Mouse (Mus musculus) liver, embryonic 13.5 days (tissue): Measurements from ENCODE around the gene Dbx1. TPM values are rescaled to one million over a fixed set of nuclear protein-coding genes. Genes with fewer than 3 reads are reported as not detected.
A peak's percentile ranks its signal among the peaks of the same experiment; 100 is the strongest.

Experiments used
- ATAC-seq: fragments of 200-750 bp; cut with Nextera tagmentation; 2 replicates; pipeline ENCODE4 v1.8.0; 2017; ENCODE audit warnings: low read depth, mild to moderate bottlenecking, moderate number of reproducible peaks, moderate library complexity
- DNase-seq: peaks from one replicate; pipeline ENCODE4 v3.0.0; 2022
- H3K27ac ChIP-seq: fragments of 300-500 bp; sonication (generic); 2 replicates; pipeline ENCODE4 v1.5.1; 2015; ENCODE audit warnings: moderate library complexity, mild to moderate bottlenecking, inconsistent platforms
- H3K27me3 ChIP-seq: fragments of 300-500 bp; sonication (generic); 2 replicates; pipeline ENCODE4 v1.6.1; 2015; ENCODE audit warnings: mild to moderate bottlenecking, inconsistent platforms
- H3K36me3 ChIP-seq: fragments of 300-500 bp; sonication (generic); 2 replicates; pipeline ENCODE4 v1.6.1; 2015; ENCODE audit warnings: mild to moderate bottlenecking, inconsistent platforms
- H3K4me1 ChIP-seq: fragments of 300-500 bp; sonication (generic); replicated peaks from 2 replicates; pipeline ENCODE4 v1.6.1; 2015; ENCODE audit warnings: inconsistent platforms
- H3K4me2 ChIP-seq: fragments of 300-500 bp; sonication (generic); 2 replicates; pipeline ENCODE4 v1.6.1; 2015; ENCODE audit warnings: inconsistent platforms, mild to moderate bottlenecking, moderate library complexity
- H3K4me3 ChIP-seq: fragments of 300-500 bp; sonication (generic); replicated peaks from 2 replicates; pipeline ENCODE4 v1.5.1; 2015; ENCODE audit warnings: mild to moderate bottlenecking, inconsistent platforms
- H3K9ac ChIP-seq: fragments of 300-500 bp; sonication (generic); 2 replicates; pipeline ENCODE4 v1.6.1; 2015; ENCODE audit warnings: mild to moderate bottlenecking, inconsistent platforms
- H3K9me3 ChIP-seq: fragments of 300-500 bp; sonication (generic); replicated peaks from 2 replicates; pipeline ENCODE4 v1.6.1; 2016; ENCODE audit warnings: inconsistent platforms
- WGBS: fragments of 180-500 bp; shearing (Covaris S2); methylation state at CpG from one replicate; pipeline ENCODE4 v1.1.7; 2015; ENCODE audit not compliant: insufficient replicate concordance; 5-methylcytosine and 5-hydroxymethylcytosine counted together
- polyA plus RNA-seq: library from polyadenylated mRNA; unstranded; fragments of >200 nt; fragmentation: Nextera tagmentation; extraction: Ambion mirVana; gene quantifications from 2 replicates; pipeline ENCODE4 v1.2.1, GENCODE M21; 2015

The Dbx1 gene
- polyA plus RNA-seq, 1 experiment from 2014 or later: 0.10 TPM

- no peak overlapping the region for H3K4me2 ChIP-seq
- H3K9me3 ChIP-seq: no peaks in the 10 kb centered on the region
- ATAC-seq (no peak), DNase-seq (no peak)
- no peak overlapping the region for H3K27ac ChIP-seq
- no peaks in the 10 kb centered on the region for H3K4me1 ChIP-seq
- H3K4me3 ChIP-seq: no peak overlapping the region
- no peaks in the 10 kb centered on the region for H3K36me3 ChIP-seq
- peaks cover 73% of the 10 kb centered on the region for H3K27me3 ChIP-seq
- H3K9ac ChIP-seq: no peak overlapping the region
- 23% methylated on average over 18 of the region's 18 CpGs for WGBS
Observed at GRCm38 (mm10) chr7:49639864-49640708, 3.4 kb upstream of the Dbx1 start.

GRCm38 (mm10) chr7:49638941-49639776 lies 2.5 kb upstream of the Dbx1 start:
- H3K9ac ChIP-seq: no peak overlapping the region
- WGBS: 4% methylated on average over 35 of the region's 35 CpGs
- DNase-seq (no peak), ATAC-seq (no peak)
- 0 out of 2 replicates have a peak overlapping the region, but pooled peaks have one; percentile 4 for H3K4me3 ChIP-seq
- H3K9me3 ChIP-seq: no peaks in the 10 kb centered on the region
- H3K36me3 ChIP-seq: no peaks in the 10 kb centered on the region
- peaks cover 82% of the 10 kb centered on the region for H3K27me3 ChIP-seq
- no peaks in the 10 kb centered on the region for H3K4me1 ChIP-seq
- H3K4me2 ChIP-seq: peak overlapping the region; percentile 19; the same call in 1 of the 2 replicates
- H3K27ac ChIP-seq: no peak overlapping the region

- H3K4me2 ChIP-seq: no peak overlapping the region
- 0 out of 2 replicates have a peak, but pooled peaks cover 7% of the 10 kb centered on the region for H3K4me1 ChIP-seq
- WGBS: 2% methylated on average over 21 of the region's 21 CpGs
- no peak overlapping the region for H3K9ac ChIP-seq
- H3K9me3 ChIP-seq: no peaks in the 10 kb centered on the region
- no peak overlapping the region for H3K27ac ChIP-seq
- no peak for ATAC-seq
- H3K4me3 ChIP-seq: no peak overlapping the region
- no peaks in the 10 kb centered on the region for H3K36me3 ChIP-seq
- peaks cover 93% of the 10 kb centered on the region for H3K27me3 ChIP-seq
- DNase-seq: no peak
Observed at GRCm38 (mm10) chr7:49637851-49638663, 1.4 kb upstream of the Dbx1 start.

GRCm38 (mm10) chr7:49637281-49637680 lies 632 bp upstream of the Dbx1 start:
- Histone ChIP-seq H3K9ac (no peak overlapping the region), H3K4me3 (no peak overlapping the region), H3K4me1 (0 out of 2 replicates have a peak, but pooled peaks cover 7% of the 10 kb centered on the region), H3K27me3 (peaks cover 99% of the 10 kb centered on the region), H3K9me3 (no peaks in the 10 kb centered on the region), H3K36me3 (no peaks in the 10 kb centered on the region), H3K4me2 (no peak overlapping the region), H3K27ac (no peak overlapping the region)
- ATAC-seq (no peak), DNase-seq (no peak)
- 4% methylated on average over 9 of the region's 9 CpGs for WGBS

- H3K9ac ChIP-seq: no peak overlapping the region
- no peak overlapping the region for H3K4me3 ChIP-seq
- H3K4me1 ChIP-seq: 0 out of 2 replicates have a peak, but pooled peaks cover 7% of the 10 kb centered on the region
- H3K27me3 ChIP-seq: peaks cover 100% of the 10 kb centered on the region
- no peak for ATAC-seq
- DNase-seq: no peak
- H3K9me3 ChIP-seq: no peaks in the 10 kb centered on the region
- no peak overlapping the region for H3K4me2 ChIP-seq
- WGBS: 3% methylated on average over 22 of the region's 22 CpGs
- H3K36me3 ChIP-seq: no peaks in the 10 kb centered on the region
- H3K27ac ChIP-seq: no peak overlapping the region
Observed at GRCm38 (mm10) chr7:49635971-49636370, 678 bp downstream of the Dbx1 start.

GRCm38 (mm10) chr7:49635074-49635621 lies 1.5 kb downstream of the Dbx1 start:
- whole genome bisulfite sequencing: 2% methylated on average over 35 of the region's 35 CpGs

GRCm38 (mm10) chr7:49634291-49635073 lies 2.2 kb downstream of the Dbx1 start:
- 0 out of 2 replicates have a peak, but pooled peaks cover 7% of the 10 kb centered on the region for H3K4me1 ChIP-seq
- H3K9ac ChIP-seq: no peak overlapping the region
- 2% methylated on average over 26 of the region's 26 CpGs for WGBS
- H3K4me2 ChIP-seq: peak overlapping the region; percentile 55
- H3K27ac ChIP-seq: no peak overlapping the region
- no peak for ATAC-seq
- H3K4me3 ChIP-seq: peak overlapping the region; percentile 38
- H3K9me3 ChIP-seq: no peaks in the 10 kb centered on the region
- peaks cover 95% of the 10 kb centered on the region for H3K27me3 ChIP-seq
- no peaks in the 10 kb centered on the region for H3K36me3 ChIP-seq
- no peak for DNase-seq

More at GRCm38 (mm10) chr7:49635074-49635621, 1.5 kb downstream of the Dbx1 start:
- H3K4me2 ChIP-seq: peak overlapping the region; percentile 55; the same call in 1 of the 2 replicates
- no peak overlapping the region for H3K27ac ChIP-seq
- no peaks in the 10 kb centered on the region for H3K36me3 ChIP-seq
- no peak for ATAC-seq
- 0 out of 2 replicates have a peak overlapping the region, but pooled peaks have one; percentile 38 for H3K4me3 ChIP-seq
- H3K9me3 ChIP-seq: no peaks in the 10 kb centered on the region
- H3K4me1 ChIP-seq: 0 out of 2 replicates have a peak, but pooled peaks cover 7% of the 10 kb centered on the region
- DNase-seq: no peak
- H3K9ac ChIP-seq: no peak overlapping the region
- H3K27me3 ChIP-seq: peaks cover 100% of the 10 kb centered on the region

- Histone ChIP-seq H3K4me3 (peak overlapping the region; percentile 38), H3K27ac (no peak overlapping the region), H3K4me1 (0 out of 2 replicates have a peak, but pooled peaks cover 7% of the 10 kb centered on the region), H3K4me2 (peak overlapping the region; percentile 55), H3K36me3 (no peaks in the 10 kb centered on the region), H3K9me3 (no peaks in the 10 kb centered on the region), H3K9ac (no peak overlapping the region), H3K27me3 (peaks cover 89% of the 10 kb centered on the region)
- DNase-seq (no peak), ATAC-seq (no peak)
- WGBS: under 1% methylated on average over 33 of the region's 33 CpGs
Observed at GRCm38 (mm10) chr7:49633375-49633956, 3.2 kb downstream of the Dbx1 start.

- peaks cover 79% of the 10 kb centered on the region for H3K27me3 ChIP-seq
- no peaks in the 10 kb centered on the region for H3K36me3 ChIP-seq
- 0 out of 2 replicates have a peak, but pooled peaks cover 7% of the 10 kb centered on the region for H3K4me1 ChIP-seq
- H3K4me2 ChIP-seq: no peak overlapping the region
- no peaks in the 10 kb centered on the region for H3K9me3 ChIP-seq
- DNase-seq: no peak
- no peak overlapping the region for H3K4me3 ChIP-seq
- no peak overlapping the region for H3K27ac ChIP-seq
- 5% methylated on average over 24 of the region's 24 CpGs for WGBS
- no peak overlapping the region for H3K9ac ChIP-seq
- no peak for ATAC-seq
Observed at GRCm38 (mm10) chr7:49632391-49632790, 4.3 kb downstream of the Dbx1 start.
